Mouse (Mus musculus) lung, embryonic 14.5 days (tissue): ENCODE measurements at regions not wholly inside any gene's neighbourhood (a gene's known extent, or its start where the extent isn't known, plus 50 kb on each side); places are given as distances from the start of the nearest gene placed in this dataset.
A peak's percentile ranks its signal among the peaks of the same experiment; 100 is the strongest.

Experiments used
- ATAC-seq: fragments of 200-750 bp; cut with Nextera tagmentation; 2 replicates; pipeline ENCODE4 v1.8.0; 2017; ENCODE audit warnings: mild to moderate bottlenecking, moderate TSS enrichment, moderate library complexity; ENCODE audit not compliant: insufficient read depth
- DNase-seq: peaks from one replicate; pipeline ENCODE4 v3.0.0-alpha.2; 2015
- H3K27ac ChIP-seq: fragments of 300-500 bp; sonication (generic); 2 replicates; pipeline ENCODE4 v1.5.1; 2014; ENCODE audit warnings: low read depth, mild to moderate bottlenecking, moderate library complexity
- H3K27me3 ChIP-seq: fragments of 300-500 bp; sonication (generic); 2 replicates; pipeline ENCODE4 v1.6.1; 2014; ENCODE audit warnings: low read length, control low read depth; ENCODE audit not compliant: insufficient read depth
- H3K36me3 ChIP-seq: fragments of 300-500 bp; sonication (generic); 2 replicates; pipeline ENCODE4 v1.6.1; 2014; ENCODE audit warnings: control low read depth; ENCODE audit not compliant: insufficient read depth
- H3K4me1 ChIP-seq: fragments of 300-500 bp; sonication (generic); 2 replicates; pipeline ENCODE4 v1.6.1; 2014; ENCODE audit warnings: antibody characterized with exemption, control low read depth; ENCODE audit not compliant: insufficient read depth
- H3K4me2 ChIP-seq: fragments of 300-500 bp; sonication (generic); 2 replicates; pipeline ENCODE4 v1.6.1; 2014; ENCODE audit warnings: mild to moderate bottlenecking
- H3K4me3 ChIP-seq: fragments of 300-500 bp; sonication (generic); 2 replicates; pipeline ENCODE4 v1.5.1; 2014; ENCODE audit warnings: low read depth, low read length
- H3K9ac ChIP-seq: fragments of 300-500 bp; sonication (generic); 2 replicates; pipeline ENCODE4 v1.6.1; 2014
- H3K9me3 ChIP-seq: fragments of 300-500 bp; sonication (generic); 2 replicates; pipeline ENCODE4 v1.6.1; 2016; ENCODE audit warnings: low read depth, low read length, control low read depth
- CTCF ChIP-seq: IDR thresholded peaks from 2 replicates; pipeline ENCODE4 v1.5.1; 2016; ENCODE audit warnings: antibody characterized with exemption, low read depth
- WGBS: fragments of 180-500 bp; shearing (Covaris S2); extraction: QIAGEN DNeasy Blood & Tissue Kit; methylation state at CpG from one replicate; pipeline ENCODE4 v1.1.7; 2014; 5-methylcytosine and 5-hydroxymethylcytosine counted together

GRCm38 (mm10) chr4:89446765-89447487 lies 136.1 kb upstream of the Cdkn2b start:
- DNase-seq (no peak), ATAC-seq (peak; percentile 39; the same call in 1 of the 2 replicates)
- Histone ChIP-seq H3K27me3 (no peaks in the 10 kb centered on the region), H3K9me3 (no peaks in the 10 kb centered on the region), H3K4me3 (no peak overlapping the region), H3K4me2 (no peak overlapping the region), H3K4me1 (no peaks in the 10 kb centered on the region), H3K36me3 (no peaks in the 10 kb centered on the region), H3K9ac (no peak overlapping the region), H3K27ac (no peak overlapping the region)
- peak; percentile 14; the same call in 1 of the 2 replicates for TF ChIP-seq CTCF
- 61% methylated on average over 8 of the region's 8 CpGs for whole genome bisulfite sequencing

GRCm38 (mm10) chr4:89446156-89446716 lies 135.4 kb upstream of the Cdkn2b start:
- H3K4me2 ChIP-seq: no peak overlapping the region
- H3K9ac ChIP-seq: no peak overlapping the region
- no peak overlapping the region for H3K4me3 ChIP-seq
- H3K4me1 ChIP-seq: no peaks in the 10 kb centered on the region
- H3K9me3 ChIP-seq: no peaks in the 10 kb centered on the region
- no peak for TF ChIP-seq CTCF
- DNase-seq: peak; percentile 28
- peak overlapping the region; percentile 22 for H3K27ac ChIP-seq
- WGBS: 39% methylated on average over 6 of the region's 6 CpGs
- no peaks in the 10 kb centered on the region for H3K36me3 ChIP-seq
- H3K27me3 ChIP-seq: no peaks in the 10 kb centered on the region
- peak; percentile 88; the same call in 1 of the 2 replicates for ATAC-seq

GRCm38 (mm10) chr4:89445214-89446155 lies 134.6 kb upstream of the Cdkn2b start:
- Histone ChIP-seq H3K4me2 (peak overlapping the region; percentile 28), H3K9ac (no peak overlapping the region), H3K4me3 (no peak overlapping the region), H3K27ac (peak overlapping the region; percentile 9; the same call in 1 of the 2 replicates), H3K36me3 (no peaks in the 10 kb centered on the region), H3K27me3 (no peaks in the 10 kb centered on the region), H3K4me1 (no peaks in the 10 kb centered on the region), H3K9me3 (no peaks in the 10 kb centered on the region)
- ATAC-seq (peak; percentile 86), DNase-seq (peak; percentile 46)
- WGBS: 21% methylated on average over 11 of the region's 11 CpGs
- TF ChIP-seq CTCF: no peak

GRCm38 (mm10) chr4:89442526-89442925 lies 131.7 kb upstream of the Cdkn2b start:
- Histone ChIP-seq H3K4me1 (no peaks in the 10 kb centered on the region), H3K9ac (no peak overlapping the region), H3K4me2 (no peak overlapping the region), H3K9me3 (no peaks in the 10 kb centered on the region), H3K27ac (no peak overlapping the region), H3K4me3 (no peak overlapping the region), H3K27me3 (no peaks in the 10 kb centered on the region), H3K36me3 (no peaks in the 10 kb centered on the region)
- no peak for TF ChIP-seq CTCF
- DNase-seq: no peak
- no peak for ATAC-seq
- WGBS: 51% methylated on average over 1 of the region's 1 CpGs

GRCm38 (mm10) chr4:89440821-89441220 lies 130.0 kb upstream of the Cdkn2b start:
- H3K4me1 ChIP-seq: no peaks in the 10 kb centered on the region
- no peak overlapping the region for H3K4me2 ChIP-seq
- no peak overlapping the region for H3K4me3 ChIP-seq
- no peak for ATAC-seq
- no peak overlapping the region for H3K27ac ChIP-seq
- no peak overlapping the region for H3K9ac ChIP-seq
- 57% methylated on average over 3 of the region's 3 CpGs for WGBS
- no peak for DNase-seq
- no peaks in the 10 kb centered on the region for H3K9me3 ChIP-seq
- H3K27me3 ChIP-seq: no peaks in the 10 kb centered on the region
- no peaks in the 10 kb centered on the region for H3K36me3 ChIP-seq
- no peak for TF ChIP-seq CTCF

GRCm38 (mm10) chr4:89440326-89440725 lies 129.5 kb upstream of the Cdkn2b start:
- no peak for TF ChIP-seq CTCF
- H3K27ac ChIP-seq: no peak overlapping the region
- ATAC-seq (no peak), DNase-seq (no peak)
- H3K9me3 ChIP-seq: no peaks in the 10 kb centered on the region
- H3K4me2 ChIP-seq: no peak overlapping the region
- H3K27me3 ChIP-seq: no peaks in the 10 kb centered on the region
- H3K36me3 ChIP-seq: no peaks in the 10 kb centered on the region
- no peak overlapping the region for H3K4me3 ChIP-seq
- no peak overlapping the region for H3K9ac ChIP-seq
- no peaks in the 10 kb centered on the region for H3K4me1 ChIP-seq
- 48% methylated on average over 4 of the region's 4 CpGs for WGBS

- WGBS: 91% methylated on average over 2 of the region's 2 CpGs
- Histone ChIP-seq H3K36me3 (no peaks in the 10 kb centered on the region), H3K4me3 (no peak overlapping the region), H3K4me2 (no peak overlapping the region), H3K4me1 (no peaks in the 10 kb centered on the region), H3K27me3 (no peaks in the 10 kb centered on the region), H3K27ac (no peak overlapping the region), H3K9me3 (no peaks in the 10 kb centered on the region), H3K9ac (no peak overlapping the region)
- TF ChIP-seq CTCF: no peak
- ATAC-seq (no peak), DNase-seq (no peak)
Measured at GRCm38 (mm10) chr4:89438665-89439064, 127.8 kb upstream of the Cdkn2b start.
